ENCODE assay signal across 9 mouse cellular contexts in the genomic region with DNA sequence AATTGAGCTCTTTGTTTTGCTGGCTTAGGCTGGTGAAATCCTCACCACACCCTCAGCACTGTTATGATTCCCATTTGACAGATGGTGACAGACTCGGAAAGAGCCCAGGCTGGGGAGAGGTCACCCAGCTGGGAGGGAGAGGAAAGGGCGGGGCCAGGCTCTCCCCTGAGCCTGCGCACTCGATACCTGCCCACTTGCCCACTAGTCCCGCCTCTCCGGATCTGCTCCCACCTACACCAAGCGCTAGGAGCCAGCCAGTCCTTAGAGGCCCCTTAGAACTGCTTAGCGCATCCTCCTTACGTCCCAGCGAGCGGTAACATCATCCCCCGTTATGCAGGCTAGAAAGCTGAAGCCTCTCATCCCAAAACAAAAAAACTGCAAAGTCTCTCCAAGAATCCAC. TPM values are rescaled to one million over a fixed set of nuclear protein-coding genes. Genes with fewer than 3 reads are reported as not detected.
A peak's percentile ranks its signal among the peaks of the same experiment; 100 is the strongest.
DNase-seq lines count a peak whose midpoint lies in the region; ATAC-seq and TF ChIP-seq lines count a peak whose summit lies in the region.
"Had no signal": no experiment of that assay in that cellular context is flagged by ENCODE, and none has a peak within 500 bp of the region (broad histone marks: within the 10 kb centered on the region; RNA-seq: fewer than 3 reads in every experiment).

No protein-coding gene starts in this region.

- H3K36me3 ChIP-seq in hindbrain, embryonic 16.5 days (ENCODE audit: control insufficient read depth, insufficient read depth, low read length), result no peaks in the 10 kb centered on the region
- no peaks in the 10 kb centered on the region for H3K36me3 ChIP-seq in midbrain, embryonic 11.5 days (ENCODE audit: control insufficient read depth, insufficient read depth, low read length)
- H3K36me3 ChIP-seq: G1E had no signal

- ATAC-seq in hindbrain, embryonic 16.5 days, result peak; percentile 35; the same call in 1 of the 2 replicates
- ATAC-seq in midbrain, embryonic 11.5 days (ENCODE audit: low FRiP score), result no peak

- H3K9ac ChIP-seq in hindbrain, embryonic 16.5 days (ENCODE audit: low read depth, low read length), result peak overlapping the region; percentile 25
- peak overlapping the region; percentile 39 for H3K9ac ChIP-seq in midbrain, embryonic 11.5 days (ENCODE audit: low read length)

- H3K27me3 ChIP-seq in hindbrain, embryonic 16.5 days (replicated peaks; ENCODE audit: control insufficient read depth, insufficient read depth, low read length), result no peaks in the 10 kb centered on the region
- no peaks in the 10 kb centered on the region for H3K27me3 ChIP-seq in midbrain, embryonic 11.5 days (ENCODE audit: control insufficient read depth, insufficient read depth, low read length)

- peak overlapping the region; percentile 47 for H3K4me2 ChIP-seq in hindbrain, embryonic 16.5 days (ENCODE audit: low read length)
- H3K4me2 ChIP-seq in midbrain, embryonic 11.5 days, result peak overlapping the region; percentile 19; the same call in 1 of the 2 replicates

- DNase-seq in gastrocnemius, adult 18-20 months (ENCODE audit: low spot score), result peak; percentile 24
- DNase-seq in gastrocnemius, postnatal 4 days (ENCODE audit: low spot score in 2 of 2), result no peak
- peak; percentile 84 for DNase-seq in cerebellum, adult 9-10 months
- DNase-seq in frontal cortex, postnatal 14 days (ENCODE audit: low spot score in 2 of 2), result peak; percentile 67 to 79
- peak; percentile 76 to 83 for DNase-seq in left cerebral cortex, adult 2 months (ENCODE audit: extremely low spot score in 1 of 2, low spot score in 2 of 2)
- peak; percentile 84 for DNase-seq in midbrain, embryonic 11.5 days (ENCODE audit: low spot score, missing footprints)
- peak; percentile 93 for DNase-seq in telencephalon, adult 2 months (ENCODE audit: low read depth, low spot score)

- intact Hi-C loops in left cerebral cortex, adult 2 months (cut with DNase I), result no loop called here

- H3K4me3 ChIP-seq in hindbrain, embryonic 16.5 days (ENCODE audit: low read length), result peak overlapping the region; percentile 1; the same call in 1 of the 2 replicates
- peak overlapping the region; percentile 8; the same call in 1 of the 2 replicates for H3K4me3 ChIP-seq in left cerebral cortex, adult 2 months
- H3K4me3 ChIP-seq in midbrain, embryonic 11.5 days (ENCODE audit: low read depth, low read length), result no peak overlapping the region

- peak overlapping the region; percentile 64 for H3K27ac ChIP-seq in hindbrain, embryonic 16.5 days (ENCODE audit: low read depth, low read length)
- peak overlapping the region; percentile 94 for H3K27ac ChIP-seq in left cerebral cortex, adult 2 months
- H3K27ac ChIP-seq in midbrain, embryonic 11.5 days (ENCODE audit: low read depth, low read length), result peak overlapping the region; percentile 61; the same call in 1 of the 2 replicates

- no peak for TF ChIP-seq CTCF in left cerebral cortex, adult 2 months (IDR thresholded peaks at IDR 0.05)

- WGBS in hindbrain, embryonic 16.5 days, result 5% methylated on average over 12 of the region's 12 CpGs
- 1% methylated on average over 12 of the region's 12 CpGs for WGBS in midbrain, embryonic 11.5 days

- peaks cover 38% of the 10 kb centered on the region for H3K4me1 ChIP-seq in hindbrain, embryonic 16.5 days (ENCODE audit: control insufficient read depth, insufficient read depth, low read depth, low read length)
- H3K4me1 ChIP-seq in midbrain, embryonic 11.5 days (ENCODE audit: control insufficient read depth, insufficient read depth, low read length), result peaks cover 38% of the 10 kb centered on the region

- no peaks in the 10 kb centered on the region for H3K9me3 ChIP-seq in hindbrain, embryonic 16.5 days (ENCODE audit: control insufficient read depth, low read length)
- no peaks in the 10 kb centered on the region for H3K9me3 ChIP-seq in midbrain, embryonic 11.5 days (ENCODE audit: control insufficient read depth, low read length)
- H3K9me3 ChIP-seq: G1E had no signal

RNA-seq across cellular contexts. Expression of a gene that starts 4.6 kb away (rescaled TPM):
- total RNA-seq in gastrocnemius, adult 18-20 months (2021), result 1 to 10 TPM; 1.1 to 1.9 TPM
- 1 to 10 TPM; 4.0 to 4.2 TPM for total RNA-seq in gastrocnemius, postnatal 4 days (2021)
- 10.4 and 12.3 TPM in 2 replicates for polyA plus RNA-seq in hindbrain, embryonic 16.5 days (2015; fragmentation: Nextera tagmentation; extraction: Ambion mirVana)
- 10 to 100 TPM; 79.9 to 86.4 TPM for total RNA-seq in left cerebral cortex, adult 2 months (2021)
- polyA plus RNA-seq in midbrain, embryonic 11.5 days (2014; fragmentation: Nextera tagmentation; extraction: Ambion mirVana), result 9.1 and 9.8 TPM in 2 replicates
- polyA plus RNA-seq: G1E had no signal

RNA-seq across cellular contexts. Expression of a gene that starts 10.9 kb away (rescaled TPM):
- total RNA-seq in gastrocnemius, adult 18-20 months (2021), result 1 to 10 TPM; 3.6 to 5.6 TPM
- 10 to 100 TPM; 12.5 to 15.7 TPM for total RNA-seq in gastrocnemius, postnatal 4 days (2021)
- 29.1 and 35.7 TPM in 2 replicates for polyA plus RNA-seq in hindbrain, embryonic 16.5 days (2015; fragmentation: Nextera tagmentation; extraction: Ambion mirVana)
- total RNA-seq in left cerebral cortex, adult 2 months (2021), result 10 to 100 TPM; 10.5 to 11.0 TPM
- 23.0 and 28.3 TPM in 2 replicates for polyA plus RNA-seq in midbrain, embryonic 11.5 days (2014; fragmentation: Nextera tagmentation; extraction: Ambion mirVana)

RNA-seq across cellular contexts. Expression of a gene that starts 49.9 kb away (rescaled TPM):
- under 1 TPM in 1 of 2 experiments, not detected in 1; 0.37 TPM for total RNA-seq in gastrocnemius, adult 18-20 months (2021)
- total RNA-seq in gastrocnemius, postnatal 4 days (2021), result 1 to 10 TPM; 2.6 TPM
- polyA plus RNA-seq in hindbrain, embryonic 16.5 days (2015; fragmentation: Nextera tagmentation; extraction: Ambion mirVana), result 31.2 and 36.7 TPM in 2 replicates
- total RNA-seq in left cerebral cortex, adult 2 months (2021), result 10 to 100 TPM; 18.8 to 25.6 TPM
- polyA plus RNA-seq in midbrain, embryonic 11.5 days (2014; fragmentation: Nextera tagmentation; extraction: Ambion mirVana), result 2.3 and 2.7 TPM in 2 replicates
- total RNA-seq: G1E had no signal
- polyA plus RNA-seq: G1E had no signal

Comparison
In these comparisons a context has a peak if more than half of its experiments do, and no peak if none do; other contexts are left out.
1. DNase-seq: peak in gastrocnemius, adult 18-20 months (single experiment), cerebellum, adult 9-10 months (single experiment), frontal cortex, postnatal 14 days (2 of 2), left cerebral cortex, adult 2 months (2 of 2), midbrain, embryonic 11.5 days (single experiment) and telencephalon, adult 2 months (single experiment); none in gastrocnemius, postnatal 4 days (0 of 2).
2. RNA of a gene that starts 4.6 kb away (total RNA-seq): 79.9 to 86.4 TPM in left cerebral cortex, adult 2 months; 4.0 to 4.2 TPM in gastrocnemius, postnatal 4 days and 1.1 to 1.9 TPM in gastrocnemius, adult 18-20 months; every median in the first group is over 10 times any median in the second.
3. RNA of a gene that starts 49.9 kb away (total RNA-seq): 18.8 to 25.6 TPM in left cerebral cortex, adult 2 months; 2.6 TPM in gastrocnemius, postnatal 4 days and 0.37 TPM in gastrocnemius, adult 18-20 months; every median in the first group is over 4 times any median in the second.
4. Peak in every context shown above with its lines, with median percentiles within 50 percentile points of each other: H3K27ac ChIP-seq.